Mouse (Mus musculus) kidney, adult 2 months (tissue): ENCODE measurements around the gene Hdac11. TPM values are rescaled to one million over a fixed set of nuclear protein-coding genes. Genes with fewer than 3 reads are reported as not detected.
"Not testable (repeated sequence)": the region's sequence is repeated elsewhere in the genome, so short reads cannot be mapped to it uniquely, and the experiment has no call there.

Experiments
- DNase-seq: peaks from one replicate; pipeline ENCODE4 v3.0.0; 2021
- H3K27ac ChIP-seq: fragments of 200-500 bp; 2 replicates; pipeline ENCODE4 v1.5.1; 2012; ENCODE audit warnings: low read depth, low read length, control low read depth, inconsistent platforms; ENCODE audit not compliant: insufficient read depth
- H3K27me3 ChIP-seq: fragments of 200-500 bp; replicated peaks from 2 replicates; pipeline ENCODE4 v1.6.1; 2012; ENCODE audit warnings: mild to moderate bottlenecking, moderate library complexity, low read length, inconsistent platforms; ENCODE audit not compliant: control insufficient read depth, insufficient read depth
- H3K36me3 ChIP-seq: fragments of 200-500 bp; 2 replicates; pipeline ENCODE4 v1.6.1; 2012; ENCODE audit warnings: mild to moderate bottlenecking, moderate library complexity, low read length, inconsistent platforms; ENCODE audit not compliant: control insufficient read depth, insufficient read depth
- H3K4me1 ChIP-seq: fragments of 200-500 bp; 2 replicates; pipeline ENCODE4 v1.6.1; 2011; ENCODE audit warnings: low read length; ENCODE audit not compliant: control insufficient read depth, insufficient read depth
- H3K4me3 ChIP-seq: fragments of 200-500 bp; 2 replicates; pipeline ENCODE4 v1.5.1; 2011; ENCODE audit warnings: mild to moderate bottlenecking, low read depth, low read length, control low read depth; ENCODE audit not compliant: insufficient read depth
- CTCF ChIP-seq: fragments of 200-500 bp; conservative IDR thresholded peaks from 2 replicates; pipeline ENCODE4 v1.5.1; 2011; ENCODE audit warnings: low read depth, mild to moderate bottlenecking, control low read depth, low read length, moderate library complexity, mixed read lengths; ENCODE audit not compliant: insufficient read depth, insufficient read length
- POLR2A ChIP-seq: fragments of 200-500 bp; IDR thresholded peaks from one replicate; pipeline ENCODE4 v1.6.1; 2011; ENCODE audit warnings: low read depth, low read length, control low read depth
- WGBS: fragments of 180-500 bp; shearing (Covaris S2); methylation state at CpG from one replicate; pipeline ENCODE4 v1.1.7; 2018; 5-methylcytosine and 5-hydroxymethylcytosine counted together
- polyA plus RNA-seq: library from polyadenylated mRNA; depleted of rRNA; stranded (reverse); fragments of >200 nt; gene quantifications from 2 replicates; pipeline ENCODE4 v1.2.3, GENCODE M21; 2012

Gene Hdac11
- polyA plus RNA-seq, 1 experiment = 43.5 TPM

DNA sequence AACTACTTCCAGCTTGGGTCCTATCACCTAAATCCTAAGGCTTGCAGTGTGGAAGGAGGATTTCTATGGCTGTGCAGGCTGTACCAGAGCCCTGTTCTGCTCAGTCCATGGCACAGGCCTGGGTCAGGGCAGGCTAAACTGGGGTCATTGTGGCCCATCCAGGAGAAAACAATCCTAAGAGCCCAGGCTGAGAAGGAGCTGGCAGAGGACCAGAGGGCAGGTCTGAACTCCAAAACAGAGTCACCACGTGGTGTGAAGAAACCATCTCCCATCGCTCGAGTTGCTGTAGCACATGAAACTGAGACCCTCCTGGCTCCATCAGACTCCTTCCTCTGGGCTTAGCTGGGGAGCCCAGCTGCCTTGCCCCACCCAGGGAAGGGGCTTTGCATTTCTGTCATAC is 48.9 kb downstream of the Hdac11 start:
- Histone ChIP-seq H3K4me1 (no peaks in the 10 kb centered on the region), H3K36me3 (no peaks in the 10 kb centered on the region)
- 65% methylated on average over 3 of the region's 3 CpGs for whole genome bisulfite sequencing

DNA sequence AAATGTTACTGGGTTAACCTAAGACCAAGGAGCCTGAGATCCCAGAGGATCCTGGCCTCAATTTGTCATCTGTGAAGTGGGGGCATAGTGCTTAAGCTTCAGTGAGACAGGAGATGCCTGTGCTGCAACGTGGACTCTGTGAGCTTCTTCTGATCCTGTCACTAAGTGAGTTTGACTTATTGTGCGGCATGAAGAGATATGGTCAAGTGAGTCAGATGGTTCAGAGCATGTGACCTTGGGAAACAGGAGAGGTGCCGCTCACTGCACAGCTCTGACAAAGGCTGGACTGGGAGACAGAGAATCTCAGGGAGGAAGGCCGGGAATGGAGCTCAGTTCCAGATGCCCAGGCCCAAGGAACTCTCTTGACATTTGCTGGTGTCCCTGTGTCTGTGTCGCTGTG is 49.3 kb downstream of the Hdac11 start:
- Histone ChIP-seq H3K4me3 (no peak overlapping the region), H3K27me3 (no peaks in the 10 kb centered on the region), H3K27ac (no peak overlapping the region), H3K4me1 (no peaks in the 10 kb centered on the region), H3K36me3 (no peaks in the 10 kb centered on the region)
- DNase-seq = no peak
- 63% methylated on average over 5 of the region's 5 CpGs for WGBS
- no peak for TF ChIP-seq CTCF
- TF ChIP-seq POLR2A = no peak

More for the DNA sequence above, 48.9 kb downstream of the Hdac11 start:
- H3K27me3 ChIP-seq = no peaks in the 10 kb centered on the region
- no peak for DNase-seq
- no peak overlapping the region for H3K27ac ChIP-seq
- TF ChIP-seq POLR2A (no peak), CTCF (no peak)
- no peak overlapping the region for H3K4me3 ChIP-seq

DNA sequence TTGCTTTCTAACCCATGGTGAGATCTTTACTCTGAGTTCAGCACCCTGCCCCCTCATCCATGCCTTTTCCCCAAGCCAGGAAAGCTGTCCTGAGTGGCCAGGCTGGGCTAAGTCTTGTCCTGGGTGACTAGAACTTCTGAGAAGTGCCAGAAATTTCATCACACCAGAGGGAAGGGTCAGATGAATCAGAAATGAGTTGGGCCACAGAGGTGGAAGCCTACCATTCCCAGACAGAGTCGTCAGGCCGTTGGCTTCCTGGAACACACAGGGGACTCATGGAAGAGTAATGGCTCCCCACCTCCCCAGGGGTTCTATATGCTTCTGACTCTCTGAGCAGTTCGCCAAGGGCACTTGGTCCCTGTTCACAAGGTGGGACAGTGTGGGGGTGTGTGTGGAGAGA is 51.0 kb downstream of the Hdac11 start:
- H3K4me1 ChIP-seq = no peaks in the 10 kb centered on the region
- H3K27me3 ChIP-seq = no peaks in the 10 kb centered on the region
- no peak overlapping the region for H3K27ac ChIP-seq
- 66% methylated on average over 3 of the region's 3 CpGs for WGBS
- H3K4me3 ChIP-seq = no peak overlapping the region
- no peaks in the 10 kb centered on the region for H3K36me3 ChIP-seq
- no peak for DNase-seq
- TF ChIP-seq CTCF (no peak), POLR2A (no peak)

DNA sequence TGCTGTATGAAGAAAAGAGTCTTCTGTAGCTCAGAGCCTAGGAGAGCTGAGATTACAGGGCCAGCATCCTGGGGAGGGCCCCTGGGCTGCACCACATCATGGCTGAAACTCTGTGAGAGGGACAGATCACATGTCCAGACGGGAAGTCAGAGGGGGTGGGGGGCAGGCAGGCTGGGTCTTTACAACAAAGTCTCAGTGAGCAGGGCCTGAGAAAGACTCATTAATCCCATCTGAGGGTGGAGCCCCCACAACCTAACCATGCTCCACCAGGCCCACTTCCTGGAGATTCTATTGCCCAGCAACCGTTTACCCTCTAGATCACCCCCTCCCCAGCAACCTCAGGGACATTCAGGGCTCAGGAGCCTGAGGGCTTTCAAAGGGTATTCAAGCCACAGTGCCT is 53.3 kb downstream of the Hdac11 start:
- no peak for DNase-seq
- 38% methylated on average over 2 of the region's 2 CpGs for WGBS

DNA sequence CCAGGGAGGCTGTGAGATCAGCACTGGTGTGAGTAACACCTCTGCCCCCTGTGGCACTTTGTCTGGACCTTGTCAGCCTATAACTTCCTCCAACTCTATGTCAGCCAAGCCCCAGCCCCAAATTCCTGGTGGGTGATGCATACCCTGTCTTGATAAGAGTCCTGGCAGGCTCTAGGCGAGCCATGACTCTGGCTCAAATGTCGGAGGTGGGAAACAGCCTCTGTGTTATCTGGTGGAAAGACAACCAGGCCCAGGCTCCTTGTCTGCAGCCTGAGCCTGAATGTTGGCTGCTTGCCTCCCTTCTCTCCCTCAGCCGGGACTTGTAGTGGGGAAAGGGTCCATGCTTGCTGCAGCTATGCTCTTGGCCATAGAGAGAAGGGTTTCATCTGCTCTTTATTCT is 54.4 kb downstream of the Hdac11 start:
- no peak overlapping the region for H3K4me3 ChIP-seq
- TF ChIP-seq CTCF = no peak
- no peak for TF ChIP-seq POLR2A
- no peaks in the 10 kb centered on the region for H3K4me1 ChIP-seq
- H3K27ac ChIP-seq = no peak overlapping the region
- no peaks in the 10 kb centered on the region for H3K36me3 ChIP-seq
- H3K27me3 ChIP-seq = no peaks in the 10 kb centered on the region; the same call in 1 of the 2 replicates
- WGBS = 73% methylated on average over 3 of the region's 3 CpGs
- DNase-seq = no peak

More for the DNA sequence above, 53.3 kb downstream of the Hdac11 start:
- no peaks in the 10 kb centered on the region for H3K36me3 ChIP-seq
- no peak overlapping the region for H3K27ac ChIP-seq
- H3K4me1 ChIP-seq = no peaks in the 10 kb centered on the region
- no peak overlapping the region for H3K4me3 ChIP-seq
- no peaks in the 10 kb centered on the region; the same call in 1 of the 2 replicates for H3K27me3 ChIP-seq
- TF ChIP-seq CTCF (no peak), POLR2A (no peak)

DNA sequence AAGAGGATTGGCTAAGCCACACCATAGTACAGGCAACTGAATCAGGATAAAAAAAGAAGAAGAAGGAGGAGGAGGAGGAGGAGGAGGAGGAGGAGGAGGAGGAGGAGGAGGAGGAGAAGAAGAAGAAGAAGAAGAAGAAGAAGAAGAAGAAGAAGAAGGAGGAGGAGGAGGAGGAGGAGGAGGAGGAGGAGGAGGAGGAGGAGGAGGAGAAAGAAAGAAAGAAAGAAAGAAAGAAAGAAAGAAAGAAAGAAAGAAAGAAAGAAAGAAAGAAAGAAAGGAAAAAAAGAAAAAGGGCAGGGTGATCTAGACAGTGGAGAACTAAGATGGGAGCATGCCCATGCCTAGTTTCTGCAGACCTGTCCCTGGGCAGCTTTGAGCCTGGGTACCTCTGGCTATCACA is 55.7 kb downstream of the Hdac11 start, which contains the start of gene Fbln2:
Fbln2 (plus strand) TSS at position 301 of the 400 bp plus-strand sequence.
- H3K4me1 ChIP-seq, H3K27me3 ChIP-seq, H3K27ac ChIP-seq, H3K36me3 ChIP-seq, DNase-seq, H3K4me3 ChIP-seq: not testable (repeated sequence)

DNA sequence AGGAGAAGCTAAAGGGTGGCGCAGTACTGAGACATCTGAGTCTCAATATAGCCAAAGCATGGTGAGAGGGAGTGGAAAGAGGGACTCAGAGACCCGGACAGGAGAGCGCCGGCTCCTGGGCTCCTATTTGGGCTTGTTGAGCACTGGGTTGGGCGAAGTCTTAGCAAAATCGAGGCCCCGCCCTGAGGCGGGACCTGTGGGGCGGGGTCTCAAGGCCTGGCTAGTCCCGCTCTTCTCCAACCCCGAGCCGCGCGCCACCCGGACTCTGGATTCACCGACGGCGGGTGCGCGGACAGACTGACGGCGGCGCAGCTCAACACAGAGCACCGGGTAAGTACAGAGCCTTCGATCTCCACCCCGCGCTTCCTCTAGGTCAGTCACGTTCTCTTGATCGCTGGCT is 56.1 kb downstream of the Hdac11 start:
- Histone ChIP-seq H3K27ac (no peak overlapping the region), H3K36me3 (no peaks in the 10 kb centered on the region), H3K4me3 (no peak overlapping the region), H3K27me3 (no peaks in the 10 kb centered on the region; the same call in 1 of the 2 replicates), H3K4me1 (no peaks in the 10 kb centered on the region)
- peak; percentile 27 for DNase-seq
- TF ChIP-seq POLR2A (no peak), CTCF (no peak)
- 3% methylated on average over 29 of the region's 29 CpGs for WGBS
